Mouse (Mus musculus) neural tube, embryonic 13.5 days (tissue): ENCODE measurements around the gene Vmo1. TPM values are rescaled to one million over a fixed set of nuclear protein-coding genes. Genes with fewer than 3 reads are reported as not detected.
"Not testable (repeated sequence)": the region's sequence is repeated elsewhere in the genome, so short reads cannot be mapped to it uniquely, and the experiment has no call there.

Source experiments
- ATAC-seq: fragments of 200-750 bp; cut with Nextera tagmentation; 2 replicates; pipeline ENCODE4 v1.8.0; 2017; ENCODE audit warnings: low read depth, mild to moderate bottlenecking, moderate TSS enrichment, moderate library complexity
- H3K27ac ChIP-seq: fragments of 300-500 bp; sonication (generic); replicated peaks from 2 replicates; pipeline ENCODE4 v1.5.1; 2015; ENCODE audit warnings: moderate library complexity, mild to moderate bottlenecking, inconsistent platforms
- H3K27me3 ChIP-seq: fragments of 300-500 bp; sonication (generic); 2 replicates; pipeline ENCODE4 v1.6.1; 2015; ENCODE audit warnings: mild to moderate bottlenecking, inconsistent platforms
- H3K36me3 ChIP-seq: fragments of 300-500 bp; sonication (generic); 2 replicates; pipeline ENCODE4 v1.6.1; 2015; ENCODE audit warnings: mild to moderate bottlenecking, inconsistent platforms
- H3K4me1 ChIP-seq: fragments of 300-500 bp; sonication (generic); replicated peaks from 2 replicates; pipeline ENCODE4 v1.6.1; 2015; ENCODE audit warnings: inconsistent platforms
- H3K4me2 ChIP-seq: fragments of 300-500 bp; sonication (generic); 2 replicates; pipeline ENCODE4 v1.6.1; 2015; ENCODE audit warnings: inconsistent platforms, mild to moderate bottlenecking, moderate library complexity
- H3K4me3 ChIP-seq: fragments of 300-500 bp; sonication (generic); 2 replicates; pipeline ENCODE4 v1.5.1; 2015; ENCODE audit warnings: mild to moderate bottlenecking, inconsistent platforms
- H3K9ac ChIP-seq: fragments of 300-500 bp; sonication (generic); 2 replicates; pipeline ENCODE4 v1.6.1; 2015; ENCODE audit warnings: moderate library complexity, mild to moderate bottlenecking, inconsistent platforms
- H3K9me3 ChIP-seq: fragments of 300-500 bp; sonication (generic); 2 replicates; pipeline ENCODE4 v1.6.1; 2016; ENCODE audit warnings: inconsistent platforms
- WGBS: fragments of 180-500 bp; shearing (Covaris S2); methylation state at CpG from one replicate; pipeline ENCODE4 v1.1.7; 2015; 5-methylcytosine and 5-hydroxymethylcytosine counted together
- polyA plus RNA-seq: library from polyadenylated mRNA; unstranded; fragments of >200 nt; fragmentation: Nextera tagmentation; extraction: Ambion mirVana; gene quantifications from 2 replicates; pipeline ENCODE4 v1.2.1, GENCODE M21; 2015

Gene Vmo1
- polyA plus RNA-seq, 1 experiment from 2014 or later = 0.31 TPM

DNA sequence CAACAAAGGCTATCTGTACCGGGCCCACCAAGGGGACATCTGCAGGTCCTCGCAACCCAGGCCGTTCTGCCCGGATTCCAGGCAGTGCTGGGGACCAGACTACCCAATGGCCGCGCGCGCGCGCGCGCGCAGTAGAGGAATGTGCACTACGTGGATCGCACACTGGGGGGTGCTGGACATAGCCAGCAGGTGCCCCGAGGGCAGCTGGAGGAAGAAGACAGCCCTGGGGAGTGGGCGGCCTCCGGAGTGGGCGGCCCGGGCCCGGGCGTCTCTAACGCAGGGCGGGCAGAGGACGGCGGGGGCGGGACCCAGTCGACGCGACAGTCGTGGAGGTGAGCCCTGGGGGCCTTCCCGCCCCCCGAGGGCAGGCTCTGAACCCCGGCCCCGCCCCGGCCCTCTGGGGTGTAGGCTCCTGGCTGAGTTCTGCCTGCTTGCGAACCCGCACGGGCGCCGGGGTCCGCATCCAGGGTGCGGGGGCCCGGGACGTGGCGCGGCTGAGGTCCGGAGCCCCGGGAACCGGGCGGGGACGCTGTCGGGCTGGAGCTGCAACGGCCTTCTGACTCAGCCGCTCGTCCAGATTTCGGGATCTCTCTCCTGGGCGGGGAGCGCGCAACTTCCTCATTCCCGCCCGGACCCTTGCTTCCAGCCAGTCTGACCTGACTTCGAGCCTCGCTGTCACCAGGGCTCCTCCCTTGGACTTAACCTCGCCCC, 25.6 kb upstream of the Vmo1 start, which contains the start of gene Pld2:
Gene Pld2 (plus strand): TSS at position 188 of the 711 bp plus-strand sequence.
- Histone ChIP-seq H3K4me2 (peak within 1 kb of the TSS; percentile 72), H3K4me3 (peak within 1 kb of the TSS; percentile 59), H3K27me3 (peaks cover 40% of the 10 kb centered on the region), H3K27ac (no peak within 1 kb of the TSS), H3K9me3 (no peaks in the 10 kb centered on the region), H3K9ac (peak within 1 kb of the TSS; percentile 77), H3K4me1 (peaks cover 18% of the 10 kb centered on the region), H3K36me3 (no peaks in the 10 kb centered on the region)
- peak; percentile 93 for ATAC-seq
- under 1% methylated on average over 61 of the region's 65 CpGs for WGBS

DNA sequence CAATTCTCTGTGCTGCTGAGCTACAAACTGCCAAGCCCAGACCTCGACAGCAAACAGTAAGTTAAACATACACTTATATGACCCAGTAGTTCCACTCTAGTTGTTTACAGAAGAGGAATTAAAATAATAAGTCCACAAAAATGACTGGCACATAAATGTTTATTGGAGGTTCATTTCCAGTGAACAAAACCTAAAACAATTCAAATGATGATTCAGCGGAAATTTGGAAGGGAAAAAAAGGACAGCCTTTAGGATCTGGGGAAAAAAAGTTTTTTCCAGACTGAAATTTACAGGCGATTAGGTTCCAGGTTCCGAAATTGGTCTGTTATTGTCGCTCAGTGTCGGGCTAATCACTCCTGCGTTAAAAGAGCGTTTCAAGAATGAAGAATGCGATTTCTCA, 25.0 kb upstream of the Vmo1 start:
- H3K9me3 ChIP-seq = no peaks in the 10 kb centered on the region
- no peaks in the 10 kb centered on the region for H3K36me3 ChIP-seq
- H3K4me1 ChIP-seq = peaks cover 18% of the 10 kb centered on the region
- H3K27me3 ChIP-seq = peaks cover 40% of the 10 kb centered on the region
- H3K4me3 ChIP-seq = peak overlapping the region; percentile 59
- no peak; the same call in 1 of the 2 replicates for ATAC-seq
- peak overlapping the region; percentile 77 for H3K9ac ChIP-seq
- 18% methylated on average over 9 of the region's 9 CpGs for WGBS
- H3K4me2 ChIP-seq = peak overlapping the region; percentile 72
- no peak overlapping the region for H3K27ac ChIP-seq

DNA sequence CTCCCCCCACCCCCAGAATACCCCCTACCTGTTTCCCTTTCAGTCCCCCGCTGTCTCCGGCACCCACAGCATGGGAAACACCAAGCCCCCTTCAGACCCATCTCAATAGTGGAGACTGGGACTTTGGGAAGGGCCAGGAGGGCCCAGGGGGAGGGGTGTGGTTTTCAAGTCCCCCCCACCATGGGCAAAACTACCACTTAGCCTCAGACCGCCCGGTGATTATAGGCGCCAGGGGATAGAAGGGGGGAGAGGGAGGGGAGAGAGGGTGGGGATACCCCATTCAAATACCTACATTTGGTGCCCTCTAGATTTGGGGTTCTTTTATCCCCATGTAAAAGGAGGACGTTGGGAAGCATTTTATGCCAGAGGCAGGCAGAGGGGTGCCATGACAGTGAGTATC, 18.4 kb upstream of the Vmo1 start, which contains the start of gene Gm40193:
Gene Gm40193 (minus strand): TSS at position 101 of the 400 bp plus-strand sequence.
- H3K27me3 ChIP-seq = no peaks in the 10 kb centered on the region
- no peak within 1 kb of the TSS for H3K4me3 ChIP-seq
- 82% methylated on average over 6 of the region's 6 CpGs for WGBS
- no peak within 1 kb of the TSS for H3K4me2 ChIP-seq
- ATAC-seq = no peak
- no peak within 1 kb of the TSS for H3K9ac ChIP-seq
- no peaks in the 10 kb centered on the region for H3K9me3 ChIP-seq
- no peaks in the 10 kb centered on the region for H3K4me1 ChIP-seq
- peaks cover 15% of the 10 kb centered on the region for H3K36me3 ChIP-seq
- no peak within 1 kb of the TSS for H3K27ac ChIP-seq

DNA sequence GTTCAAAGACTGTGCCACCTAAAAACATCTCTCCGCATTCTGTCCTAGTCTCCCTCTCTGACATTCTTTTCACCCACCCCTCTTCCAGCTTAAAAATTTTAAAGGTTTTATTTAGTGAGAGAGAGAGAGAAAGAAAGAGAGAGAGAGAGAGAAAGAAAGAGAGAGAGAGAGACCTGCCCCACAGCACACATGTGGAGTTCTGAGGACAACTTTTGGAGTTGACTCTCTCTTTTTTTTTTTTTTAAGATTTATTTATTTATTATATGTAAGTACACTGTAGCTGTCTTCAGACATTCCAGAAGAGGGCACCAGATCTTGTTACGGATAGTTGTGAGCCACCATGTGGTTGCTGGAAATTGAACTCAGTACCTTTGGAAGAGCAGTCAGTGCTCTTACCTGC, 16.6 kb upstream of the Vmo1 start:
- H3K27ac ChIP-seq, H3K9ac ChIP-seq, H3K27me3 ChIP-seq, H3K4me2 ChIP-seq, H3K4me3 ChIP-seq, ATAC-seq, H3K9me3 ChIP-seq: not testable (repeated sequence)
- peaks cover 12% of the 10 kb centered on the region for H3K4me1 ChIP-seq
- H3K36me3 ChIP-seq = peaks cover 30% of the 10 kb centered on the region
- 84% methylated on average over 2 of the region's 2 CpGs for WGBS

DNA sequence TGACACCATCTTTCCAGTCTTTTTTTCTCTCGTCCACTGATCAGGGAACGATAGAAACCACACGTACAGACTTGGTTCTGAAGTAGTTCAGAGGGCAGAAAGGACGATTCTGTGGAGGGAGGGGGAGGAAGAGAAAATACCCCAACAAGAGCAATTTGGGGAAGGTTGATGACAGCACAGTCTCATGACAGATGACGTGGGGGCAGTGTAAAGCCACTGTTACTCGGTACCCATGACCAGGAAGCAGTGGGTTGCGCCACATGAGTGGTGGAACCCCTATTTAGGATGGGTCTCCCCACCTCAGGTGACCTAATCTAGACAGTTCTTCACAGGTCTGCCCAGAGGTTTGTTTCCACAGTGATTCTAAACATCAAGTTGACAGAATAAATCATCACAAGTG, 14.2 kb upstream of the Vmo1 start:
- Histone ChIP-seq H3K4me3 (no peak overlapping the region), H3K4me2 (no peak overlapping the region), H3K9me3 (no peaks in the 10 kb centered on the region), H3K27me3 (no peaks in the 10 kb centered on the region), H3K9ac (no peak overlapping the region), H3K4me1 (peaks cover 20% of the 10 kb centered on the region), H3K36me3 (peaks cover 30% of the 10 kb centered on the region), H3K27ac (no peak overlapping the region)
- 92% methylated on average over 7 of the region's 7 CpGs for WGBS
- no peak for ATAC-seq

DNA sequence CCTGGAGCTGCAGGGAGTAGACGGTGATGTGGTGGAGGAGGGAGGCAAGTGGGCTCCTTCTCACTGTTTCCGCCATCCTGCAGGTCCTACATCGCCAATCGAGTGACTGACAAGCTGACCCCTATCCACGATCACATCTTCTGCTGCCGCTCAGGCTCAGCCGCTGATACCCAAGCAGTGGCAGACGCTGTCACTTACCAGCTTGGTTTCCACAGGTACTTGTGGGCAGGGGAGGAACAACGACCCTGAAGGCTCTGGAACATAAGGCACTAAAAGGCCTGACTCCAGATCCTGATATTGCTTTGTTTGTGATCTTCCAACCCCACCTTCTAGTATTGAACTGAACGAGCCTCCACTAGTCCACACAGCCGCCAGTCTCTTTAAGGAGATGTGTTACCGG, 11.8 kb upstream of the Vmo1 start:
- Histone ChIP-seq H3K27ac (no peak overlapping the region), H3K9ac (peak overlapping the region; percentile 87), H3K27me3 (no peaks in the 10 kb centered on the region), H3K36me3 (peaks cover 30% of the 10 kb centered on the region), H3K4me2 (peak overlapping the region; percentile 83), H3K4me1 (peaks cover 20% of the 10 kb centered on the region), H3K4me3 (peak overlapping the region; percentile 69), H3K9me3 (no peaks in the 10 kb centered on the region)
- ATAC-seq = no peak
- WGBS = 87% methylated on average over 12 of the region's 12 CpGs

DNA sequence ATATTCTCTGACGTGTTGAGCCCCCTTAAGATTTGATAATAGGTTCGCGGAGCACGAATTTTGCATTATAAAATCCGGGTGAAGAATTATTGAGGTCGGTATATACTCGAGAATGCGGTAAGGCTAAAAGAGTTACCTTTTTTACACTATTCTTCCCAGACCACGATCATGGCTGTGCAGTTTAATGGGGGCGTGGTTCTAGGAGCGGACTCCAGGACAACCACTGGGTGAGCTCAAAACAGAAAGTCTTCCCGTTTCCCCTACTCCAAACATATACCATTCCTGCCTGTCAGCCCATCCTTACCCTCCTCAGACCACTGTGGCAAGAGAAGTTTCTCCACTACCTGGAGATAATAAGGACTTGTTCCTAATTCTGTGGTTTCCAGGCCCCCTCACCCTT, 11.3 kb upstream of the Vmo1 start:
- H3K27ac ChIP-seq = peak overlapping the region; percentile 68
- peak; percentile 32 for ATAC-seq

DNA sequence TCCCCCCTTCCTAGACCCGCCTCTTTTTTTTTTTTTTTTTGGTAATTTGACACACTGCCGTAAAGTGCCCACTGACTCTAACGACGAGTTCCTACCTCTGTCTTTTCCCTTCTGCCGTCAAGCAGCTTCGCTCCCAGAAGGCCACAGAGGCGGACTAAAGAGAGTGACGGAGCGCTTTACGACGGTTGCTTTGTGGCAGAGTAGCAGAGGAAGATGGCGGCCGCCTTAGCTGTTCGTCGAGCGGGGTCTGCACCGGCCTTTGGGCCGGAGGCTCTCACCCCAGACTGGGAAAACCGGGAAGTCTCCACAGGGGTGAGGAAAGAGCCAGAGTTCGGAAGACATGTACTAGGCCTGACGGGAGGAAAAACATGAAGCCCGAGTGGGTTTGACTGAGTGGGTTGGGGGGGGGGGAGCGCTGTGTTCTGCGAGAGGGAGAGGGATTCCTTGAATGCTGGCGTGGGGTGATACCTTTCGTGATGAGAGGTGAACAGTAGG, 10.8 kb upstream of the Vmo1 start, which contains the start of gene Psmb6:
Gene Psmb6 (plus strand): TSS at position 184 of the 495 bp plus-strand sequence.
- peak; percentile 95 for ATAC-seq
- peak within 1 kb of the TSS; percentile 69 for H3K4me3 ChIP-seq
- no peaks in the 10 kb centered on the region for H3K9me3 ChIP-seq
- peak within 1 kb of the TSS; percentile 68 for H3K27ac ChIP-seq
- H3K36me3 ChIP-seq = peaks cover 30% of the 10 kb centered on the region
- WGBS = under 1% methylated on average over 25 of the region's 26 CpGs
- peak within 1 kb of the TSS; percentile 83 for H3K4me2 ChIP-seq
- H3K9ac ChIP-seq = peak within 1 kb of the TSS; percentile 87
- peaks cover 22% of the 10 kb centered on the region for H3K4me1 ChIP-seq
- H3K27me3 ChIP-seq = no peaks in the 10 kb centered on the region

More for the DNA sequence above, 11.3 kb upstream of the Vmo1 start:
- no peaks in the 10 kb centered on the region for H3K27me3 ChIP-seq
- peak overlapping the region; percentile 69 for H3K4me3 ChIP-seq
- WGBS = 2% methylated on average over 12 of the region's 12 CpGs
- H3K4me1 ChIP-seq = peaks cover 20% of the 10 kb centered on the region
- peak overlapping the region; percentile 83 for H3K4me2 ChIP-seq
- H3K9me3 ChIP-seq = no peaks in the 10 kb centered on the region
- H3K36me3 ChIP-seq = peaks cover 30% of the 10 kb centered on the region
- H3K9ac ChIP-seq = peak overlapping the region; percentile 87

DNA sequence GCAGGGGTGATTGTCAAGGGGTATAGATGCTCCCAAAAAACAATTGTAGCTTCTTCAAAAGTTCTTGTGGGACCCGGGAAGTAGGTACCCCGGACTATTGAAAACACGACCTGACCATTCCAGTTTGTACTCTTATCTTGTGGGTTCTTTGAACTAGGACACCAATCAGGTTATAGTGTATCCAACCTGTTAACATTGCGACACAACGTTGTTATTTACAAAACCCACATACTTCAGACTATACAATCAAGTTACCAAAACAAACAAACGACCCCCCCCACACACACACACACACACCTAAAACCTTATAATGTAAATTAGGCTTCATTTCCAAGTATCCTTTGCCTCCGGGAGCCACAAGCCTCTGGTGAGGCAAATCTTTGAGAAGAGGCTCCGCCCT, 10.4 kb upstream of the Vmo1 start:
- Histone ChIP-seq H3K27me3 (no peaks in the 10 kb centered on the region), H3K36me3 (peaks cover 30% of the 10 kb centered on the region), H3K9me3 (no peaks in the 10 kb centered on the region), H3K4me1 (peaks cover 27% of the 10 kb centered on the region), H3K4me2 (peak overlapping the region; percentile 51), H3K27ac (no peak overlapping the region), H3K9ac (peak overlapping the region; percentile 47; the same call in 1 of the 2 replicates), H3K4me3 (peak overlapping the region; percentile 69)
- WGBS = 5% methylated on average over 8 of the region's 8 CpGs
- ATAC-seq = peak; percentile 60; the same call in 1 of the 2 replicates

DNA sequence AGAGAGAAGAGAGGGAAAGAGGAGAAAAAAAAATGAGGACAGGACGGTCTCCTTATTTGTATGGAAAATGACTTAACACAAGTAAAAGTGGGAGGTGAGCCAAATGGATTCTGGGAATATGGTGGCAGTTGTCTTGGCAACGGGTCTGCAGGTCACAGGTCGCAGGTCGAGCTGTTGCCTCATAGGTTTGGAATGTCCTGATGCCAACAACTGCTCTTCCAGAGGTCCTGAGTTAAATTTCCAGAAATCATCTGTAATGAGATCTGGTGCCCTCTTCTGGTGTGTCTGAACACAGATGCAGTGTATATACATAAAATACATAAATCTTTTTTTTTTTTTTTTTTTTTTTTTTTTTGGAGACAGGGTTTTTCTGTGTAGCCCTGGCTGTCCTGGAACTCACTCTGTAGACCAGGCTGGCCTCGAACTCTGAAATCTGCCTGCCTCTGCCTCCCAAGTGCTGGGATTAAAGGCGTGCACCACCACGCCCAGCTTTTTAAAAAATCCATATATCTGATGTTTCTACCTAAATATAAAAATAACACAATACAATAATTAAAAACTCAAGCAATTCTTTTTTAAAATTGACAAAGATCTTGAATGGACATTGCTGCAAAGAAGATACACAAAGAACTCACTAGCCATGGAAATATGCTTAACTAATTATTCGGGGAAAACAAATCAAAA, 9.0 kb upstream of the Vmo1 start:
- ATAC-seq, H3K4me2 ChIP-seq: not testable (repeated sequence)
- 88% methylated on average over 8 of the region's 8 CpGs for WGBS

DNA sequence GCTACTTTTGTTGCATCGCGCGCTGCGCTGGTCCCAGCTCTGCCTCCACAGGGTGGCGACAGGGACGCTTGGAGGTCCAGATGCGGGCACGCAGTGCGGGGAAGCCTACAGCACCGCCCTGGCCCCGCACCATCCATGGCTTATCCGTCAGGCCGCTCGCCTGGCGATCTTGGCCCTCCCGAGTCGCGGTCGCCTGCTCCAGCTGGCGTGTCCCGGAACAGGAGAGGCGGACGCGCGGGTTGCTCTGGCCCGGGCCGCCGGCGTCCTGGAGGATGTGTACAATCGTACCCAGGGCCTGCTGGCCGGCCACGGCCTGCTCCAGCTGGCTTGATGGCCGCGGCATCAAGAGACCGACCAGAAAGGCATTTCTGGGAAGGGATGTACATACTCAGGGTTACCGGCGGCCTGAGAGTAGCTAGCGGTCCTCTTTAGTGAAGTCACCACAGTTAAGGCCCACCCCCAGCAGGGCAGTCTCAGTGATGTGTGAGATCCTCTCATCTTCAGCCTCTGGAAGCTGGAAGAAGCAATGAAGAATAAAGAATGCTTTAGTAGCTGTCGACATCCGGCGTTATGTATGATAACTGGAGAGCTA, 5.9 kb upstream of the Vmo1 start:
- peak overlapping the region; percentile 67; the same call in 1 of the 2 replicates for H3K27ac ChIP-seq
- 20% methylated on average over 41 of the region's 41 CpGs for WGBS
- H3K27me3 ChIP-seq = 0 out of 2 replicates have a peak, but pooled peaks cover 9% of the 10 kb centered on the region
- H3K4me1 ChIP-seq = peaks cover 11% of the 10 kb centered on the region
- peak overlapping the region; percentile 23 for H3K4me3 ChIP-seq
- ATAC-seq = no peak
- no peaks in the 10 kb centered on the region for H3K36me3 ChIP-seq
- peak overlapping the region; percentile 50 for H3K4me2 ChIP-seq
- no peaks in the 10 kb centered on the region for H3K9me3 ChIP-seq
- peak overlapping the region; percentile 64 for H3K9ac ChIP-seq

More for the DNA sequence above, 9.0 kb upstream of the Vmo1 start:
- H3K4me3 ChIP-seq, H3K9me3 ChIP-seq, H3K27ac ChIP-seq, H3K9ac ChIP-seq, H3K27me3 ChIP-seq: not testable (repeated sequence)
- H3K36me3 ChIP-seq = peaks cover 21% of the 10 kb centered on the region
- H3K4me1 ChIP-seq = peaks cover 27% of the 10 kb centered on the region

DNA sequence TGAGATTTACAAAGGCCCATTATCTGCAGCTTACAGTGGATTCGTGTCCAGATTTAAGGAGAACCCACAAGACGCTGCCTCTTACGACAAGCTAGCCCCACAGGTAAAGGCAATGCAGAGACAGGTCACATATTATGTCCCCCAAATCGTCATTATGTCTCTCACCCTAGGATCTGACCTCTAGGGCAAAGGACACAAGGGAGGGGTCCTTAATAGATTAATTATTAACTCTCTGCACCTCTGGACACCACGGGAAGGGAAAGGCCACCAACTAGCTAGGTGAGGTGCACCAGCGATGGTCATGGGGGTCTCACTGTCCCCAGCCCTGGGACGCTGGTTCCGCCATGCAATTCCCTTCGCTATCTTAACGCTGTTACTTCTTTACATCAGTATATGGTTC, 4.5 kb upstream of the Vmo1 start, which contains the start of gene Gltpd2:
Gene Gltpd2 (plus strand): TSS at position 274 of the 400 bp plus-strand sequence.
- Histone ChIP-seq H3K9ac (peak within 1 kb of the TSS; percentile 64), H3K4me2 (peak within 1 kb of the TSS; percentile 50), H3K27ac (no peak within 1 kb of the TSS), H3K4me3 (peak within 1 kb of the TSS; percentile 23), H3K9me3 (no peaks in the 10 kb centered on the region), H3K27me3 (0 out of 2 replicates have a peak, but pooled peaks cover 9% of the 10 kb centered on the region), H3K4me1 (peaks cover 7% of the 10 kb centered on the region; the same call in 1 of the 2 replicates), H3K36me3 (no peaks in the 10 kb centered on the region)
- WGBS = 81% methylated on average over 10 of the region's 10 CpGs
- ATAC-seq = no peak
